Mouse (Mus musculus): ENCODE measurements around the gene Jph3. TPM values are rescaled to one million over a fixed set of nuclear protein-coding genes. Genes with fewer than 3 reads are reported as not detected.

Jph3 gene
- polyA plus RNA-seq, 1 experiment from 2014 or later: 84.2 TPM

- WGBS: 89% methylated on average over 16 of the region's 16 CpGs
- no peak for ATAC-seq (ENCODE audit: low read depth)
Observed at GRCm38 (mm10) chr8:121734262-121734661, 4.8 kb downstream of the Jph3 start.

GRCm38 (mm10) chr8:121736236-121736635 lies 6.8 kb downstream of the Jph3 start:
- H3K9me3 ChIP-seq (ENCODE audit: control insufficient read depth, low read length): no peaks in the 10 kb centered on the region
- 18% methylated on average over 7 of the region's 7 CpGs for WGBS
- H3K9ac ChIP-seq (replicated peaks; ENCODE audit: low read depth, low read length): no peak overlapping the region

More at GRCm38 (mm10) chr8:121734262-121734661, 4.8 kb downstream of the Jph3 start:
- Histone ChIP-seq H3K27ac (ENCODE audit: low read depth, low read length) (no peak overlapping the region), H3K36me3 (ENCODE audit: control insufficient read depth, insufficient read depth, low read length) (no peaks in the 10 kb centered on the region), H3K4me2 (ENCODE audit: low read depth, low read length) (no peak overlapping the region), H3K27me3 (ENCODE audit: control insufficient read depth, insufficient read depth, low read length) (peaks cover 4% of the 10 kb centered on the region), H3K9me3 (ENCODE audit: control insufficient read depth, low read length) (no peaks in the 10 kb centered on the region), H3K4me3 (ENCODE audit: low read depth, low read length) (no peak overlapping the region), H3K4me1 (ENCODE audit: control insufficient read depth, insufficient read depth, low read length) (peaks cover 15% of the 10 kb centered on the region), H3K9ac (replicated peaks; ENCODE audit: low read depth, low read length) (no peak overlapping the region)

GRCm38 (mm10) chr8:121740721-121741120 lies 11.3 kb downstream of the Jph3 start:
- no peak overlapping the region for H3K4me3 ChIP-seq (ENCODE audit: low read depth, low read length)
- 86% methylated on average over 10 of the region's 10 CpGs for WGBS
- no peaks in the 10 kb centered on the region for H3K27me3 ChIP-seq (ENCODE audit: control insufficient read depth, insufficient read depth, low read length)
- H3K36me3 ChIP-seq (ENCODE audit: control insufficient read depth, insufficient read depth, low read length): no peaks in the 10 kb centered on the region
- no peak for ATAC-seq (ENCODE audit: low read depth)
- H3K4me1 ChIP-seq (ENCODE audit: control insufficient read depth, insufficient read depth, low read length): no peaks in the 10 kb centered on the region
- no peak overlapping the region for H3K4me2 ChIP-seq (ENCODE audit: low read depth, low read length)
- no peak overlapping the region for H3K9ac ChIP-seq (replicated peaks; ENCODE audit: low read depth, low read length)
- H3K27ac ChIP-seq (ENCODE audit: low read depth, low read length): no peak overlapping the region
- no peaks in the 10 kb centered on the region for H3K9me3 ChIP-seq (ENCODE audit: control insufficient read depth, low read length)

More at GRCm38 (mm10) chr8:121736236-121736635, 6.8 kb downstream of the Jph3 start:
- Histone ChIP-seq H3K4me1 (ENCODE audit: control insufficient read depth, insufficient read depth, low read length) (peaks cover 15% of the 10 kb centered on the region), H3K27ac (ENCODE audit: low read depth, low read length) (no peak overlapping the region), H3K4me2 (ENCODE audit: low read depth, low read length) (no peak overlapping the region), H3K27me3 (ENCODE audit: control insufficient read depth, insufficient read depth, low read length) (peaks cover under 1% of the 10 kb centered on the region), H3K36me3 (ENCODE audit: control insufficient read depth, insufficient read depth, low read length) (no peaks in the 10 kb centered on the region), H3K4me3 (ENCODE audit: low read depth, low read length) (no peak overlapping the region)
- ATAC-seq (ENCODE audit: low read depth): no peak

DNA sequence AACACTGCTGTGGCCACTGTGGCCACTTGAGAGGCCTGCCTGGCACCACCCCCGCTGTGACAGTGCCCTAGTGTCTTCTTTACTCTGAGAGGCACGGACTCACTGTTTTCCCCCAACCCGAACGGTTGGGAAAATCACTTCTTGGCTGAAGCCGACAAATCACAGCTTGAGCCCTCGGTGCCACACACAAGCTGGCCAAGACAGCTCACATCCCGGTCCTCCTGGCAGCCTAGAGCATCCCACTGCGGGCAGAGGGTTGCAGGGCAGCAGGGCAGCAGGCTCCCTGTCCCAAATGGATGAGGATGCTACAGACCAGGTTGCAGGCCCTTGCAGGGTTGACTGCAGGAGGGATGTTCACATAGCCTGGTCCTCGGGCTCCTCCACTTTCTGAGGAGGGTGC lies 20.1 kb downstream of the Jph3 start:
- H3K9me3 ChIP-seq (ENCODE audit: control insufficient read depth, low read length): no peaks in the 10 kb centered on the region
- WGBS: 83% methylated on average over 9 of the region's 9 CpGs
- no peak overlapping the region for H3K9ac ChIP-seq (replicated peaks; ENCODE audit: low read depth, low read length)
- no peak overlapping the region for H3K4me2 ChIP-seq (ENCODE audit: low read depth, low read length)
- ATAC-seq (ENCODE audit: low read depth): no peak
- no peak overlapping the region for H3K4me3 ChIP-seq (ENCODE audit: low read depth, low read length)
- H3K27ac ChIP-seq (ENCODE audit: low read depth, low read length): no peak overlapping the region
- H3K4me1 ChIP-seq (ENCODE audit: control insufficient read depth, insufficient read depth, low read length): no peaks in the 10 kb centered on the region
- no peaks in the 10 kb centered on the region for H3K27me3 ChIP-seq (ENCODE audit: control insufficient read depth, insufficient read depth, low read length)
- H3K36me3 ChIP-seq (ENCODE audit: control insufficient read depth, insufficient read depth, low read length): no peaks in the 10 kb centered on the region; the same call in 1 of the 2 replicates

DNA sequence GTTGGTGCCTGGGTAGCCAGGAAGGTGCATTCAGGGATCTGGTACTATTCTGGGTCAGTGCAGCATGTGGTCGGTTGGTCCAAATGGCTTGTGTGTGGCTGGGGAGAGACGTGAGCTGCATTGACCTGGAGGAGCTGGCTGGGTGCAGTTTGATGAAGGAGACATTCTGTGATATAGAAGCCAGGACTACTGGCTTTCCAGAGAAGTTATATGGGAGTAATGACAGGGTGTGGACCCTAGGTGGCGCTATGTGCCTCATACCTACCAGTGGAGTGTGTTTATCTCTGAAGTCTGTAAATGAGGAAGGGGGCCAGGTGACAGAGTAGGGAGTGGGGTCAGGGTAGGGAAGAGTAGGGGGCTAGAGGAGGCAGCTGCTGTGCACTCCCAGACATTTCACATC lies 21.1 kb downstream of the Jph3 start:
- Histone ChIP-seq H3K36me3 (ENCODE audit: control insufficient read depth, insufficient read depth, low read length) (no peaks in the 10 kb centered on the region; the same call in 1 of the 2 replicates), H3K27me3 (ENCODE audit: control insufficient read depth, insufficient read depth, low read length) (no peaks in the 10 kb centered on the region), H3K4me3 (ENCODE audit: low read depth, low read length) (no peak overlapping the region), H3K9me3 (ENCODE audit: control insufficient read depth, low read length) (no peaks in the 10 kb centered on the region), H3K4me1 (ENCODE audit: control insufficient read depth, insufficient read depth, low read length) (no peaks in the 10 kb centered on the region), H3K4me2 (ENCODE audit: low read depth, low read length) (no peak overlapping the region), H3K9ac (replicated peaks; ENCODE audit: low read depth, low read length) (no peak overlapping the region), H3K27ac (ENCODE audit: low read depth, low read length) (no peak overlapping the region)
- 48% methylated on average over 3 of the region's 3 CpGs for WGBS
- no peak for ATAC-seq (ENCODE audit: low read depth)

GRCm38 (mm10) chr8:121751407-121751806 lies 22.0 kb downstream of the Jph3 start:
- H3K36me3 ChIP-seq (ENCODE audit: control insufficient read depth, insufficient read depth, low read length): no peaks in the 10 kb centered on the region; the same call in 1 of the 2 replicates
- no peak overlapping the region for H3K27ac ChIP-seq (ENCODE audit: low read depth, low read length)
- H3K27me3 ChIP-seq (ENCODE audit: control insufficient read depth, insufficient read depth, low read length): no peaks in the 10 kb centered on the region
- ATAC-seq (ENCODE audit: low read depth): no peak
- WGBS: 21% methylated on average over 3 of the region's 3 CpGs
- H3K4me3 ChIP-seq (ENCODE audit: low read depth, low read length): no peak overlapping the region
- H3K9me3 ChIP-seq (ENCODE audit: control insufficient read depth, low read length): no peaks in the 10 kb centered on the region
- H3K4me1 ChIP-seq (ENCODE audit: control insufficient read depth, insufficient read depth, low read length): no peaks in the 10 kb centered on the region
- H3K4me2 ChIP-seq (ENCODE audit: low read depth, low read length): no peak overlapping the region
- no peak overlapping the region for H3K9ac ChIP-seq (replicated peaks; ENCODE audit: low read depth, low read length)

- no peak overlapping the region for H3K27ac ChIP-seq (ENCODE audit: low read depth, low read length)
- 86% methylated on average over 12 of the region's 12 CpGs for WGBS
- no peak overlapping the region for H3K9ac ChIP-seq (replicated peaks; ENCODE audit: low read depth, low read length)
- H3K4me3 ChIP-seq (ENCODE audit: low read depth, low read length): no peak overlapping the region
- H3K36me3 ChIP-seq (ENCODE audit: control insufficient read depth, insufficient read depth, low read length): no peaks in the 10 kb centered on the region; the same call in 1 of the 2 replicates
- H3K27me3 ChIP-seq (ENCODE audit: control insufficient read depth, insufficient read depth, low read length): no peaks in the 10 kb centered on the region
- no peak overlapping the region for H3K4me2 ChIP-seq (ENCODE audit: low read depth, low read length)
- no peaks in the 10 kb centered on the region for H3K4me1 ChIP-seq (ENCODE audit: control insufficient read depth, insufficient read depth, low read length)
- ATAC-seq (ENCODE audit: low read depth): no peak
- H3K9me3 ChIP-seq (ENCODE audit: control insufficient read depth, low read length): no peaks in the 10 kb centered on the region
Observed at GRCm38 (mm10) chr8:121758470-121758869, 29.0 kb downstream of the Jph3 start.

GRCm38 (mm10) chr8:121760484-121760883 lies 31.1 kb downstream of the Jph3 start:
- Histone ChIP-seq H3K4me1 (ENCODE audit: control insufficient read depth, insufficient read depth, low read length) (no peaks in the 10 kb centered on the region), H3K9ac (replicated peaks; ENCODE audit: low read depth, low read length) (no peak overlapping the region), H3K36me3 (ENCODE audit: control insufficient read depth, insufficient read depth, low read length) (no peaks in the 10 kb centered on the region), H3K9me3 (ENCODE audit: control insufficient read depth, low read length) (no peaks in the 10 kb centered on the region), H3K4me2 (ENCODE audit: low read depth, low read length) (no peak overlapping the region), H3K4me3 (ENCODE audit: low read depth, low read length) (no peak overlapping the region), H3K27ac (ENCODE audit: low read depth, low read length) (no peak overlapping the region), H3K27me3 (ENCODE audit: control insufficient read depth, insufficient read depth, low read length) (no peaks in the 10 kb centered on the region)
- 77% methylated on average over 7 of the region's 7 CpGs for WGBS
- ATAC-seq (ENCODE audit: low read depth): no peak

GRCm38 (mm10) chr8:121761480-121761879 lies 32.1 kb downstream of the Jph3 start:
- ATAC-seq (ENCODE audit: low read depth): no peak
- H3K9ac ChIP-seq (replicated peaks; ENCODE audit: low read depth, low read length): no peak overlapping the region
- no peak overlapping the region for H3K4me2 ChIP-seq (ENCODE audit: low read depth, low read length)
- H3K9me3 ChIP-seq (ENCODE audit: control insufficient read depth, low read length): no peaks in the 10 kb centered on the region
- H3K36me3 ChIP-seq (ENCODE audit: control insufficient read depth, insufficient read depth, low read length): no peaks in the 10 kb centered on the region
- no peak overlapping the region for H3K27ac ChIP-seq (ENCODE audit: low read depth, low read length)
- WGBS: 37% methylated on average over 10 of the region's 10 CpGs
- no peaks in the 10 kb centered on the region for H3K4me1 ChIP-seq (ENCODE audit: control insufficient read depth, insufficient read depth, low read length)
- H3K27me3 ChIP-seq (ENCODE audit: control insufficient read depth, insufficient read depth, low read length): no peaks in the 10 kb centered on the region
- no peak overlapping the region for H3K4me3 ChIP-seq (ENCODE audit: low read depth, low read length)

All from neural tube, embryonic 14.5 days (tissue).